Mouse (Mus musculus) central nervous system, embryonic 18 days (tissue): Measurements from ENCODE around the gene Slc16a4. TPM values are rescaled to one million over a fixed set of nuclear protein-coding genes. Genes with fewer than 3 reads are reported as not detected.

Experiments
- polyA plus RNA-seq: library from polyadenylated mRNA; depleted of rRNA; stranded (reverse); fragments of >200 nt; gene quantifications from 2 replicates; pipeline ENCODE4 v1.2.3, GENCODE M21; 2012; rRNA removed

The Slc16a4 gene
- polyA plus RNA-seq = 1.0 and 1.1 TPM in 2 replicates

DNA sequence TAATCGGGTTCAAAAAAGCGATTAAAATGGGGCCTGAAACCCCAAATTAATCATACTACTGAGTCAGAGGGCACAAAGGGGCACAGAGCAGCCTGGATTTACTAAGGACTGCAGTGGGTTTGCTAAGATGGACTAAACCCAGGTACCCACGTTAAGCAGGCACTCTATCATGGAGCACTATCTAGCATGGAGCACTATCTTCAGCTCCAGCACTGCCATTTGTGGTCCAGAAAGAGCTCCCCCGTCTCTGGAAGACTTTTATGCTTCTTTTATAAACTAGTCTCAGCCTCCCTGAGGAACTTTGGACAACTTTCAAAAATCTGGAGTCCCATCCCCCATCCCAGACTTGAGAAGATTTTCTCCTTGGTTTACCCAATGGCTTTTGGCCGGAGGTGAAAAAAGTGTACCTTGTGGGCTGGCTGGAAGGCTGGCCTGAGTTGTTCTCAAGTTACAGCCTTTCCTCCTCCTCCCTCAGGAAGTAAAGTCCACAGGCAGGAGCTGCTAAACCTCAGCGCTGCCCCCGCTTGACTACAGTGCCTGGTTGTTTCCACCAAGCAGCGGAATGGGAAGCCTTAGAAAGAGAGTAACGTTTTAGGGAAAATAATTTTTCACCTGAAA, at the start of gene Slc16a4:
Slc16a4 (plus strand) TSS at position 467 of the 618 bp plus-strand sequence.

DNA sequence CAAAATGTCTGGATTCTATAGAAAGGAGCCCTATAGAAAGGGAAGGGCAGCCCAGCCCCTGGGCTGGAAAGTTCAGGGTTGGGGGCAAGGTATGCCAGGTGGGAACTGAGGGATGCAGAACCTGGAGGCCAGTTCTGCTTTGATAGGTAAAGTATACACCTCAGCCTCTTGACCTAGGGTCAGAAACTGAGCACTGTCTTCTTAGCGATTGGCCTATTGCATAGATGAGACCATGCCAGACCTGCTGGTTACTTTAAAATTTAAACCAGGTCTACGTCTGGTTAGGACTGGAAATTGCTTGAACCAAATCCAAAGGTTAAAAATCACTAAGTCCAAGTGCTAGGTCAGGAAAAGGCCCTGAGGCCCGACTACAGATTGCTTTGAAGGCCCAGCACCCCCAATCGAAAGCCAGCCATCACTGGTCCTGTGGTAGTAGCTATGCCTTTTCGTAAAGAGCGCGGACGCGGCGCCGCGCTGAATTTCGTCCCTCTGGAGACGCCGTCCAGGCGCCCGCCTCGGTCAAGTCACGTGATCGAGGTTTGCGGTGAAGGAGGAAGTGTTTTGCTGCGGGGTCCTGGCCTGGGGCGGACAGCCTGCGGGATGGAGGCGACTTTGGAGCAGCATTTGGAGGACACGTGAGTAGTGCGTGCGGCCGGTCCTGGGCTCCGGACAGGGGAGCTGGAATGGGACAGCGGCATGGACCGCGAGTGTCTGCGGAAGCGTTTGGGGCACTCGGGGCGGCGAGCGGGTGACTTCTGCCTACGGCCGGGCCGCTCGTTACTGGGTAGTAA, 12.4 kb upstream of the Slc16a4 start, which contains the start of gene Lamtor5:
Lamtor5 (plus strand) TSS at position 380 of the 791 bp plus-strand sequence.

GRCm38 (mm10) chr3:107333381-107334201, 42.6 kb downstream of the Slc16a4 start, which contains the start of gene Rbm15:
Gene Rbm15, minus strand, starts transcription at chr3:107333673.

Other genes with a start within 250 kb of the Slc16a4 start
- 4.1 and 4.9 TPM in 2 replicates for gene Kcna2, start 190.1 kb upstream of the Slc16a4 start, polyA plus RNA-seq
- gene Kcna10, start 108.2 kb upstream of the Slc16a4 start, polyA plus RNA-seq = not detected in 2 replicates
- 0.41 and 0.44 TPM in 2 replicates for gene Cym, start 69.5 kb upstream of the Slc16a4 start, polyA plus RNA-seq
- gene A630076J17Rik, start 60.6 kb upstream of the Slc16a4 start, polyA plus RNA-seq = not detected in 2 replicates
- 0.41 and 0.45 TPM in 2 replicates for gene Prok1, start 51.5 kb upstream of the Slc16a4 start, polyA plus RNA-seq
- 122 and 138 TPM in 2 replicates for gene Lamtor5, start 12.4 kb upstream of the Slc16a4 start, polyA plus RNA-seq
- 4.0 and 4.3 TPM in 2 replicates for gene Rbm15, start 42.4 kb downstream of the Slc16a4 start, polyA plus RNA-seq
- gene Kcnc4, start 168.3 kb downstream of the Slc16a4 start, polyA plus RNA-seq = 20.4 and 21.8 TPM in 2 replicates
- gene Slc6a17, start 226.8 kb downstream of the Slc16a4 start, polyA plus RNA-seq = 57.2 and 65.0 TPM in 2 replicates